Mouse (Mus musculus) hematopoietic multipotent progenitor cell, adult 10-12 weeks (in vitro differentiated cells): Measurements from ENCODE around the gene Tas2r117. TPM values are rescaled to one million over a fixed set of nuclear protein-coding genes. Genes with fewer than 3 reads are reported as not detected.

Source experiments
- polyA plus RNA-seq: library from polyadenylated mRNA; stranded (reverse); fragments of >175 nt; gene quantifications from 2 replicates; pipeline ENCODE4 v1.2.3, GENCODE M21; 2012; ENCODE audit warnings: low replicate concordance

The Tas2r117 gene
- not detected in 2 replicates for polyA plus RNA-seq

GRCm38 (mm10) chr6:132802518-132802917 lies at the start of gene Tas2r117:
Gene Tas2r117, plus strand, starts transcription at chr6:132802818.

GRCm38 (mm10) chr6:132754430-132754829 lies 48.2 kb upstream of the Tas2r117 start, which contains the start of gene Tas2r124:
Gene Tas2r124, plus strand, starts transcription at chr6:132754730.

GRCm38 (mm10) chr6:132761831-132762230 lies 40.8 kb upstream of the Tas2r117 start, which contains the start of gene Tas2r102:
Gene Tas2r102, plus strand, starts transcription at chr6:132762131.

GRCm38 (mm10) chr6:132778062-132778461 lies 24.6 kb upstream of the Tas2r117 start, which contains the start of gene Tas2r136:
Gene Tas2r136, minus strand, starts transcription at chr6:132778162.

GRCm38 (mm10) chr6:132846842-132847241 lies 44.2 kb downstream of the Tas2r117 start, which contains the start of gene Tas2r123:
Gene Tas2r123, plus strand, starts transcription at chr6:132847142.

Other genes with a start within 250 kb of the Tas2r117 start
- gene Prh1, start 233.0 kb upstream of the Tas2r117 start, polyA plus RNA-seq = not detected in 2 replicates
- gene Prp2, start 206.9 kb upstream of the Tas2r117 start, polyA plus RNA-seq = not detected in 2 replicates
- not detected in 2 replicates for gene A630073D07Rik, start 151.3 kb upstream of the Tas2r117 start, polyA plus RNA-seq
- not detected in 2 replicates for gene Tas2r120, start 145.9 kb upstream of the Tas2r117 start, polyA plus RNA-seq
- not detected in 2 replicates for gene Tas2r121, start 101.8 kb upstream of the Tas2r117 start, polyA plus RNA-seq
- not detected in 2 replicates for gene Tas2r122, start 90.9 kb upstream of the Tas2r117 start, polyA plus RNA-seq
- gene Tas2r115, start 64.8 kb upstream of the Tas2r117 start, polyA plus RNA-seq = not detected in 2 replicates
- not detected in 2 replicates for gene Tas2r124, start 48.1 kb upstream of the Tas2r117 start, polyA plus RNA-seq
- not detected in 2 replicates for gene Tas2r102, start 40.7 kb upstream of the Tas2r117 start, polyA plus RNA-seq
- not detected in 2 replicates for gene Tas2r136, start 24.7 kb upstream of the Tas2r117 start, polyA plus RNA-seq
- not detected in 2 replicates for gene Tas2r123, start 44.3 kb downstream of the Tas2r117 start, polyA plus RNA-seq
- not detected in 2 replicates for gene Tas2r116, start 52.6 kb downstream of the Tas2r117 start, polyA plus RNA-seq
- gene Tas2r110, start 65.2 kb downstream of the Tas2r117 start, polyA plus RNA-seq = not detected in 2 replicates
- gene Tas2r113, start 90.2 kb downstream of the Tas2r117 start, polyA plus RNA-seq = not detected in 2 replicates
- gene Tas2r125, start 106.8 kb downstream of the Tas2r117 start, polyA plus RNA-seq = not detected in 2 replicates
- gene Tas2r129, start 148.3 kb downstream of the Tas2r117 start, polyA plus RNA-seq = not detected in 2 replicates
- not detected in 2 replicates for gene Tas2r131, start 155.1 kb downstream of the Tas2r117 start, polyA plus RNA-seq
- not detected in 2 replicates for gene Tas2r109, start 178.1 kb downstream of the Tas2r117 start, polyA plus RNA-seq
- not detected in 2 replicates for gene Tas2r103, start 234.3 kb downstream of the Tas2r117 start, polyA plus RNA-seq